Mouse (Mus musculus): ENCODE data around the gene Gm3285. TPM values are rescaled to one million over a fixed set of nuclear protein-coding genes. Genes with fewer than 3 reads are reported as not detected.
A peak's percentile ranks its signal among the peaks of the same experiment; 100 is the strongest.

Gm3285 gene
- not detected in 2 replicates for polyA plus RNA-seq (2012; rRNA removed)

GRCm38 (mm10) chr10:77861675-77862074, at the start of gene Gm3285:
TSS of gene Gm3285 (plus strand) at chr10:77861975.
- Histone ChIP-seq H3K4me3 (replicated peaks; ENCODE audit: extremely low read depth, low read depth, low read length) (no peak within 1 kb of the TSS), H3K4me1 (ENCODE audit: control insufficient read depth, insufficient read depth, low read length) (no peaks in the 10 kb centered on the region)
- WGBS: 38% methylated on average over 7 of the region's 7 CpGs
- TF ChIP-seq CTCF (IDR thresholded peaks at IDR 0.05; ENCODE audit: insufficient read depth, low read length) (no peak), POLR2A (IDR thresholded peaks at IDR 0.05; ENCODE audit: borderline replicate concordance, extremely low read depth, low read depth, low read length) (no peak)
- no peak for DNase-seq

- Histone ChIP-seq H3K4me3 (replicated peaks; ENCODE audit: extremely low read depth, low read depth, low read length) (no peak within 1 kb of the TSS), H3K4me1 (ENCODE audit: control insufficient read depth, insufficient read depth, low read length) (no peaks in the 10 kb centered on the region)
- no peak for TF ChIP-seq POLR2A (IDR thresholded peaks at IDR 0.05; ENCODE audit: borderline replicate concordance, extremely low read depth, low read depth, low read length)
- no peak for TF ChIP-seq CTCF (IDR thresholded peaks at IDR 0.05; ENCODE audit: insufficient read depth, low read length)
- 31% methylated on average over 4 of the region's 4 CpGs for WGBS
- no peak for DNase-seq
These were observed 47.4 kb upstream of the Gm3285 start, which contains the start of gene Gm2696 for GRCm38 (mm10) chr10:77814382-77814781. TSS of gene Gm2696 (plus strand) at chr10:77814682.

- DNase-seq: peak; percentile 17
- WGBS: 17% methylated on average over 5 of the region's 5 CpGs
- Histone ChIP-seq H3K4me3 (replicated peaks; ENCODE audit: extremely low read depth, low read depth, low read length) (no peak overlapping the region), H3K4me1 (ENCODE audit: control insufficient read depth, insufficient read depth, low read length) (no peaks in the 10 kb centered on the region)
- TF ChIP-seq POLR2A (IDR thresholded peaks at IDR 0.05; ENCODE audit: borderline replicate concordance, extremely low read depth, low read depth, low read length): no peak
- TF ChIP-seq CTCF (IDR thresholded peaks at IDR 0.05; ENCODE audit: insufficient read depth, low read length): peak; percentile 47
These were observed 46.3 kb upstream of the Gm3285 start for GRCm38 (mm10) chr10:77815514-77815913.

- no peak for TF ChIP-seq CTCF (IDR thresholded peaks at IDR 0.05; ENCODE audit: insufficient read depth, low read length)
- TF ChIP-seq POLR2A (IDR thresholded peaks at IDR 0.05; ENCODE audit: borderline replicate concordance, extremely low read depth, low read depth, low read length): no peak
- Histone ChIP-seq H3K4me1 (ENCODE audit: control insufficient read depth, insufficient read depth, low read length) (no peaks in the 10 kb centered on the region), H3K4me3 (replicated peaks; ENCODE audit: extremely low read depth, low read depth, low read length) (no peak overlapping the region)
- no peak for DNase-seq
- 98% methylated on average over 4 of the region's 4 CpGs for WGBS
These were observed 43.3 kb upstream of the Gm3285 start for GRCm38 (mm10) chr10:77818523-77818922.

- Histone ChIP-seq H3K4me3 (replicated peaks; ENCODE audit: extremely low read depth, low read depth, low read length) (no peak overlapping the region), H3K4me1 (ENCODE audit: control insufficient read depth, insufficient read depth, low read length) (no peaks in the 10 kb centered on the region)
- 47% methylated on average over 4 of the region's 4 CpGs for WGBS
- DNase-seq: no peak
- TF ChIP-seq POLR2A (IDR thresholded peaks at IDR 0.05; ENCODE audit: borderline replicate concordance, extremely low read depth, low read depth, low read length) (no peak), CTCF (IDR thresholded peaks at IDR 0.05; ENCODE audit: insufficient read depth, low read length) (no peak)
These were observed 42.6 kb upstream of the Gm3285 start for GRCm38 (mm10) chr10:77819203-77819602.

GRCm38 (mm10) chr10:77826951-77827350, 34.8 kb upstream of the Gm3285 start, which contains the start of gene Krtap10-4:
TSS of gene Krtap10-4 (minus strand) at chr10:77827095.
- 36% methylated on average over 6 of the region's 6 CpGs for WGBS
- Histone ChIP-seq H3K4me3 (replicated peaks; ENCODE audit: extremely low read depth, low read depth, low read length) (no peak within 1 kb of the TSS), H3K4me1 (ENCODE audit: control insufficient read depth, insufficient read depth, low read length) (no peaks in the 10 kb centered on the region)
- TF ChIP-seq POLR2A (IDR thresholded peaks at IDR 0.05; ENCODE audit: borderline replicate concordance, extremely low read depth, low read depth, low read length) (no peak), CTCF (IDR thresholded peaks at IDR 0.05; ENCODE audit: insufficient read depth, low read length) (no peak)
- DNase-seq: no peak

- Histone ChIP-seq H3K4me1 (ENCODE audit: control insufficient read depth, insufficient read depth, low read length) (no peaks in the 10 kb centered on the region), H3K4me3 (replicated peaks; ENCODE audit: extremely low read depth, low read depth, low read length) (no peak within 1 kb of the TSS)
- DNase-seq: no peak
- no peak for TF ChIP-seq CTCF (IDR thresholded peaks at IDR 0.05; ENCODE audit: insufficient read depth, low read length)
- no peak for TF ChIP-seq POLR2A (IDR thresholded peaks at IDR 0.05; ENCODE audit: borderline replicate concordance, extremely low read depth, low read depth, low read length)
- WGBS: 57% methylated on average over 9 of the region's 9 CpGs
These were observed 26.1 kb upstream of the Gm3285 start, which contains the start of gene Krtap10-10 for GRCm38 (mm10) chr10:77835647-77836046. TSS of gene Krtap10-10 (plus strand) at chr10:77835947.

GRCm38 (mm10) chr10:77839006-77839405, 22.8 kb upstream of the Gm3285 start:
- WGBS: 67% methylated on average over 6 of the region's 6 CpGs
- Histone ChIP-seq H3K4me1 (ENCODE audit: control insufficient read depth, insufficient read depth, low read length) (no peaks in the 10 kb centered on the region), H3K4me3 (replicated peaks; ENCODE audit: extremely low read depth, low read depth, low read length) (no peak overlapping the region)
- no peak for TF ChIP-seq POLR2A (IDR thresholded peaks at IDR 0.05; ENCODE audit: borderline replicate concordance, extremely low read depth, low read depth, low read length)
- no peak for TF ChIP-seq CTCF (IDR thresholded peaks at IDR 0.05; ENCODE audit: insufficient read depth, low read length)
- no peak for DNase-seq

- DNase-seq: no peak
- TF ChIP-seq CTCF (IDR thresholded peaks at IDR 0.05; ENCODE audit: insufficient read depth, low read length) (no peak), POLR2A (IDR thresholded peaks at IDR 0.05; ENCODE audit: borderline replicate concordance, extremely low read depth, low read depth, low read length) (no peak)
- Histone ChIP-seq H3K4me3 (replicated peaks; ENCODE audit: extremely low read depth, low read depth, low read length) (no peak within 1 kb of the TSS), H3K4me1 (ENCODE audit: control insufficient read depth, insufficient read depth, low read length) (no peaks in the 10 kb centered on the region)
- WGBS: 74% methylated on average over 3 of the region's 3 CpGs
These were observed 15.3 kb upstream of the Gm3285 start, which contains the start of gene Gm36176 for GRCm38 (mm10) chr10:77846503-77846902. TSS of gene Gm36176 (plus strand) at chr10:77846803.

- Histone ChIP-seq H3K4me3 (replicated peaks; ENCODE audit: extremely low read depth, low read depth, low read length) (no peak overlapping the region), H3K4me1 (ENCODE audit: control insufficient read depth, insufficient read depth, low read length) (no peaks in the 10 kb centered on the region)
- no peak for DNase-seq
- 18% methylated on average over 2 of the region's 2 CpGs for WGBS
- TF ChIP-seq POLR2A (IDR thresholded peaks at IDR 0.05; ENCODE audit: borderline replicate concordance, extremely low read depth, low read depth, low read length) (no peak), CTCF (IDR thresholded peaks at IDR 0.05; ENCODE audit: insufficient read depth, low read length) (no peak)
These were observed 14.8 kb upstream of the Gm3285 start for GRCm38 (mm10) chr10:77846961-77847360.

Data from lung, adult 2 months (tissue).